Mouse (Mus musculus): ENCODE data around the gene Cacybp. TPM values are rescaled to one million over a fixed set of nuclear protein-coding genes. Genes with fewer than 3 reads are reported as not detected.
A peak's percentile ranks its signal among the peaks of the same experiment; 100 is the strongest.

Gene Cacybp
- total RNA-seq, 2 experiments from 2014 or later, result 83.7 to 95.0 TPM

DNA sequence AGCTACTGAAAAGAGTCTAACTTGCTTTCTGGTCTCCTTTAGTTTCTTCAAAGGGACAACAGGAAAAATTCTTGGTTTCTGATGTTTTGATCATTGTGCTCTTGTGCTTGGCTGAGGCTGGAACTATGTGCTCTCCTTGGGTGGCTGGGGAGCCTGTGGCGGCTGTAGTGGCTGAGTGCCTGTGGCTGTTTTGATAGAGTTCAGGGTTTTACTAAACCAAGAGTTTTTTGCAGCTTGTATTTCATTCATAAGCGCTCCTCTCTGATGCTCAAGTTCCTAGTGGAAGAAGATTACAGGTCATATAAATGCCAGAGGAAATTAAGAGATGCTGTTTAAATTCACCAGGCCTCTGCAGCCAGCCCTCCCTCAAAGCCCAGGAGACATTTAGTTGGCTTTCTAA is 11.4 kb upstream of the Cacybp start:
- no peak for DNase-seq (ENCODE audit: low spot score in 2 of 2)

DNA sequence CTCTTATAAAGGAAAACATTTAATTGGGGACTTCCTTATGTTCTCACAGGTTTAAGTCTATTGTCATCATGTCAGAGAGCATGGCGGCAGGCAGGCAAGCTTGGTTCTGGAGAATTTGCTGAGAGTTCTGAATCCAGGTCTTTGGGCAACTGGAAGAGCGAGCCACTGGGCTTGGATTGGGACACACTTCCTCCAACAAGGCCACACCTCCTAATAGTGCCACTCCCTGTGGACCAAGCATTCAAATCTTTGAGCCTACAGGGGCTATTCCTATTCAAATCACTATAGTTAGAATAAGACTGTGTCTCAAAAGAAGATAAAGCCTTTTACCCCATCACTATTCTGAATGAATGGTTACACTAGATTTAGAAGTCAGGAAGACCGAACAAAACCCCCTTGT is 5.2 kb upstream of the Cacybp start:
- DNase-seq (ENCODE audit: low spot score in 2 of 2), result no peak

DNA sequence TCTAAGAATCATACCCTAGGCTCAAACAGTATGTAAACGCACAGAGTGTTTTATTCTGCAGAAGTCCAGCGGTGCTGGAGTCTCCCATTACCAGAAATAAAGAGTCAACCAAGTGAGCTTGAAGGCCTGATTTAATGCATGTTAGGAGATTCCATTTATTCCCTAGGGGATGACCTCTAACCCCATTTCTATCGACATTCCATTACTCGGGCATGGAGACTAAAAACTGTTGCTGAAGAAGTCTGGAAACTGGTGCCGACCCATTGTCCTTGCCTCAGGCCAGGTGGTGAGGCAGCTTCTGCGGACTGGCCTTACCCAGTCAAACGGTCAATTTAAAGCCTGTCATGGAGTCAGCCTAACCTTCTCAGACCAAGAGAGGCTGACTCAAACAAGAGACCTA is 1.5 kb upstream of the Cacybp start:
- DNase-seq (ENCODE audit: low spot score in 2 of 2), result no peak

DNA sequence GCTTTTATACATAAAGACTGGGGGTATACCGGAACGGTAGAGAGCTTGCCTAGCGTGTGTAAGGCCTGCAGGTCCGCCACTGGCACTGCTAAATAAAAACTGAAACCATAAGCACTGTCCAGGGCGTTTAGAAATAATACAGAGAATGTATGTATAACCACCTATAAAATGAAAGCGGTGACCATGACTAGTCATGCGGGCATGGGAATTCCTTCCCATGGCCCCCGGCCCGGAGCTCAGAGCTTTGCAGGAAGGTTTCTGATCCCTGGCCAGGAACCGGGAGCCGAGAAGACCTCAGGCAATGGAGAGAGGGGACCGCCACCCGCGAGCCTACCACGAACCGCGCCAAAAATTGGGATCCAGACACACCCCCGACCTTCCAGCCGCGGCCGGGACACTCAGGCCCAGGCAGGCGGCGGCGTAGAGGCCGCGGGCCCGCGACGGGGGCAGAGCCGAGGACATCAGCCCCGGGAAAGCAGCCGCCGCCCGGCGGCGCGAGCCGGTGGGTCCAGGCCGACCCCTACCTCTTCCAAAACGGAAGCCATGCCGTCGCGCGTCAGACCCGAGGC is 468 bp downstream of the Cacybp start:
- peak in 1 of 2 experiments; percentile 40 for DNase-seq (ENCODE audit: low spot score in 2 of 2)

DNA sequence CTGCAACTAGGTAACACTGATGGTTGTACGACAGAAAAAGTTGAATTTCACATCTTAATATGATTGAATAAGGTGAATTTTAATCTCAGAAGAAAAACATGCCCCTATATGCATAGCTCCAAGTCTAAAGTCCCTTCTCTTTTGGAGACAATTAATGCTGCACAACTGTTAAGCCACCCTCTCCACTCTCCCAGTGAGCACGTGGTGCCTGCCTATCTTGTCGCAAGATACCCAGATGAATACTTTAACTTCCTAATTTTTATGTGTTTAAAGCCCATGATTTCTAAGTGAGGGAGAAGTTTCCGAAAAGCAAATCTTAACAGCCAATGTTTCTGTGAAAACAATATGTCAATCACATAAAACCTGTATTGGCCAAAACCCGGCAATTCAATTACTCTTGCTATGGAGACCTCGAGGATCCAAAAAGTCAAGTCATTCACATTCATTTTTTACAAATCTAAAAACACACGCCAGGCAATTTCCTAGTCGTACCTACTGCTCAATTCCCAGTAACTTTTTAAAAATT is 1.0 kb downstream of the Cacybp start:
- DNase-seq (ENCODE audit: low spot score in 2 of 2), result no peak

DNA sequence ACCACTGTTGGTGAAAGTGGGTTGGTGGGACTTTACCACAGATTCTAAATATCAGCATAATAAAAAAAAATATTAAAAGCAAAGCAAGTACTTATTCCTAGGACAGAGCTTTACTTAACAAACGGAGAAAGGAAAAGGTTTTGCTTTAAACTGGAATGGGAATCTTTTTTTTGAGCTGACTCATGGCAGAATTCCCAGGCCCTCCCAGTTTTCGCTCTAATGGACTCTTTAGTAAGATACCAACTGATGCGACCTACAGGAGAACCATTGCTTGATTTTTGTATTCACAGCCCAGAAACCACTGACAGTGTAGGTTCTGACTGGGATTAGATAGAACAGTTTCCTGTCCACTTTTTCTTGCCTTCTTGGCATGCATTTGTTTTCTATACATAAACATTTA is 2.1 kb downstream of the Cacybp start:
- no peak for DNase-seq (ENCODE audit: low spot score in 2 of 2)

DNA sequence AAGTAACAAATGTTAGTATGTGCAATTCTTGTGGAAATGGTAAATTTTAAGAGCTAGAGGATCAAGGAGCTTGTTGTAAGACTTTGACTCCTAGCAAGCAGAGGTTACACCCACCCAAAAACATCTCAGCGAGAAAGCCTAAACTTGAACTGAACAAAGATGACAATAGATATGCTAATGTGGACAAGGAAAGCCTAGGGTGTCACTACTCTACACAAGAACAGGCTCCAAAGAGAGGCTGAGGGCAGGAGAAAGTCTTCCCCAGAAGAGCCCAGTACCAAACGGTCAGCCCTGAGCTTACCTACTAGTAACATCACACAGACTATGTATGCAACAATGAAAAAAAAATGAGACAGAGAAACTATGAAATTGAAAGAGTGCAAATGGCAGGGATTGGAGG is 2.8 kb downstream of the Cacybp start:
- DNase-seq (ENCODE audit: low spot score in 2 of 2), result no peak

DNA sequence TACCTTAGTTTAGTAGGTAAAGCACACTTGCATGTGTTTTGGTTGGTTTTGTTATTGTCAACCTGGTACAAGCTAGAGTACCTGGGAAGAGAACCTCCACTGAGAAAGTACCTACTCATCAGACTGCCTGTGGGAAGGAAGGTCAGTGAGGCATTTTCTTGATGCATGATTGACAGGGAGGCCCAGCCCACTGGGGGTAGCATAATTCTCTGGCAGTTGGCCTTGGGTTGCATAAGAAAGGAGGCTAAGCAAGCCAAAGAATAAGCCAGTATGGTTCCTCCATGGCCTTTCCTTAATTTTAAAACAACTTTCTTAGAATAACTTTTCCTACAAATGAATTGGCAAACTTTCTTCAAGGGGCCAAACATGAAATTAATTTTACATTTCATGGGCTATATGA is 7.2 kb downstream of the Cacybp start:
- no peak for DNase-seq (ENCODE audit: low spot score in 2 of 2)

DNA sequence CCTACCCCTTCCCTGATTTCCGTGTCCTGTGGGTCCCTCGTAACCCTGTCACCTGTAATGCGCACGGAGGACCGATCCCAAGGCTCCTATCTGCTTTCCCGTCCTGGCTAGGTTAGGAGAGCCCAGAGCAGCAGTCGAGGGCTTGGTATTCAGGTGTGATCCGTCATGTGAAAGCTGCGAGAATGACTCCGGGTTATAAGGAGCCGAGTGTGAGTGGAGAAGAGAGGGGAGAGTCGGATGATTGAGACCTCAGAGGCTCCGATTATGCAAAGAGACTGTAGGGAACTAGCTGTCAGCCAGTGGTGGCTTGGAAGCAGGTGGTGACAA is 17.4 kb downstream of the Cacybp start:
- DNase-seq (ENCODE audit: low spot score in 2 of 2), result no peak

DNA sequence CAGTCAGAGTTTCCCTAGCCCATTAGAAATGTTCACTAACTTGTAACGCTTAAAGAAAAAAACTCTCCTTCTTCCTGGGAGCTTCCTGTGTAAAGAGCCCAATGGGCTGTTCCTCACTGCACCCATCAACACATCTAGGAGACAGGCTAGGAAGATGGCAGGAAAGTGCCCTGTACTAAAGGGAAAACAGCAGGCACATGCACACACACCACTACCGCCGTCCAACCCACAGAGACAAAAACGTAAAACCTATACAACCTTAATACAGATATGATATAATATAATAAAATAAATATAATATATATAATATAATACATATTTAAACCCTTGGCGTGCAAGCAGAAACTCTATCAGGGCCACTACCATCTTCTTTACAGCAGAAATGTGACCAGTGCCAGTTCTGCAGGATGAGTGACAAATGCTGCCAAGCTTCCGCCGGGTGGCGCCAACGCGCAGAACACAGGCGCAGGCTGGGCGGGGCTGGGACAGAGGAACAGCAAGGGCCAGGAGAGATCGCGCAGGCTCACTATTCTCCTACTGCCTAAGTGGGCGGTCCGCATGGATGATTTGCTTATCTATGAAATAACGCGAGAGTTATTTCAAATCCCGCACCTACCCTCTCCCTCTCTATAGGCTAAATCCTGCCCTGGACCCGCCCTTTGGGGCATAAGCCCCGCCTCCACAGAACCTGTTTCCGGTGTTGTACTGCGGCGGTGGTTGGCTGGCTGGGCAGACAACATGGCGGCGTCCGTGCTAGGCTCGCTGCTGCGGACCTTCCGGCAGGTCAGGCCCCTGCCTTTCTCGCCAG is 17.9 kb downstream of the Cacybp start, which contains the start of gene Mrps14:
Mrps14 (plus strand) TSS at position 687 of the 808 bp plus-strand sequence.
- DNase-seq (ENCODE audit: low spot score in 2 of 2), result peak; percentile 97 to 99

DNA sequence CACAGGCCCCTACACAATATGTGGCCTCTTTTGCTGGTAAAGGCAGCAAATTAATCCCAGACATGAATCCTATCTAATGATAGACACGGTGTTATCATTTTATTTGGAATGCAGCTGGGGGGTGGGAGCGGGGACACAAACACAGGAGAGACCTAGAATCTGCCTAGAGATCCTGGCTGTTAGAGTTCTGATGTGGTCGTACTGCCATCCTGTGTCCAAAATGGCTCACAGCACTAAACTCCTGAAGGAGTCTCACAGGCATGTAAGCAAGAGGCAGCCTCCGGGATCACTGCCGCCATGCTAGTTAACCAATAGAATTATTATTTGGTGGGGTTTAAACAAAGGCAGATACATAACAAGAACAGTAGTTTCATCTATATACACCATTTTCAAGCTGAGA is 28.2 kb downstream of the Cacybp start:
- peak; percentile 20 to 53 for DNase-seq (ENCODE audit: low spot score in 2 of 2)

DNA sequence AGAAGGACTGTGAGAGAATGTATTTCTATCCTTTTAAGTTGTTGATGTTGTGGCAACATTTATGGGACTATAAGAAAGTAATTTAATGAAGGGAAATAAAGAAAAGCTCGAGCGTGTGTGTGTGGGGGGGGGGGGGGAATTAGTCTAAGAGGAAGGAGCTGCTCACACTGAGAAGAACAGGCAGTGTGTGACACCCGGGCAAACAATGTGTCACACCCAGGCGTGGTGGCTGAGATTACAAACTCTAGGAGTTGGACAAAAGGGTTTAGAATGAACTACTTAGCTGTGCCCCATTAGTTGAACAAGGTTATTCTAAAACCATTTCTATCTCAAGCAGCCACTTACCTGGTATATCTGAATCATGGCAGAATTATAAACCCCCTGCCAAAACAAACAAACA is 31.5 kb downstream of the Cacybp start:
- no peak for DNase-seq (ENCODE audit: low spot score in 2 of 2)

DNA sequence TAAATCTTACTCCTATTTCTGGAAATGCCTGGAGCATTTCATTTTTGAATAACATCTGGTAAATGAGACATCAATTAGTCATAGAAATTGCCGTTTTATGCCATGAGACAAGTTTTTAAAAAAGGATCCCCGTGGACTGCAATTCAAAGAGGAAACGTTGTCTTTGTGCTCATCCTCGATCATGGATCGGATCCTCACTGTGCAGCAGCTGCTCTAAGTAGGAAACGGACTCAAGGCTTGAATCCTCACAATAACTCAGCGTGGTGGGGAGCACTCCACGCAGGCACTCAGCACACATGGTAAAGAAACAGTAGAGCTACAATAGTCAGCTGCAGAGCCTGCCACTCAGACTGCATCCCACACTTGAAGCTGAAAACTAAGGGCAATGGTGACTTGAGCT is 35.8 kb downstream of the Cacybp start:
- no peak for DNase-seq (ENCODE audit: low spot score in 2 of 2)

DNA sequence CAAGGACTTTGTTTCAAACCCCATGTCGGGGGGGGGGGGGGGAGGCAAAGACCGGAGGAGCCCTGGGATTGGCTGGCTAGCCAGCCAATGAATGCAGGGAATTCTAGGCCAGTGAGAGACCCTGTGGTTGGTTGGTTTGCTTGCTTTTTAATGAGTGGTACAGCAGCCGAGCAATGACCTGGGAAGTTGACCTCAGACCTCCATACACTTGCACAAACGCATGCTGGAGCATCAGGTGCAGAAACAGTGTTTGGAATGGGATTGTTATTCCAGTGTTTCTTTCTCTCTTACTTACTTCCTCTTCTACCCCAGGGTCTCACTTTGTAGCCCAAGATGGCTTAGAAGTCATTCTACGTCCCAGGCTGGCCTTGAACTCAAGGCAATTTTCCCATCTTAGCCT is 46.1 kb downstream of the Cacybp start:
- DNase-seq (ENCODE audit: low spot score in 2 of 2), result no peak

DNA sequence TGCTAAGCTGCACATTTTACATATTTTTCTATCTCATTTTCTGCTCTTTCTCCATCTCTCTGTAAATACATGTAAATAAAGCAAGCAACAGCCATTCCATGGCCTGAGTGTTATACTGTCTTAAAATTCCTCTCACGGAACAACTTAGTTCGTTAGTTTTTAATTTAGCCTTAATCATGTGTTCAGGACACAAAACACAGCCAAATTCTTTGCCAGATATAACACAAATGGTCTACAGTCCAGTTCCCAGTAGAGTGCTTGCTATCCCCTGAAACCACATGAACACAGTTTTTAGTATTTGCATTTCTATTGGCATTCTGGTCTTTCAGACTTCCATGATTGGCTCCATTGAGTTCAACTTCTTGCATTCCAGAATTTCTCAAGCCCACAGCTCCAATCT is 54.5 kb downstream of the Cacybp start:
- no peak for DNase-seq (ENCODE audit: low spot score in 2 of 2)

DNA sequence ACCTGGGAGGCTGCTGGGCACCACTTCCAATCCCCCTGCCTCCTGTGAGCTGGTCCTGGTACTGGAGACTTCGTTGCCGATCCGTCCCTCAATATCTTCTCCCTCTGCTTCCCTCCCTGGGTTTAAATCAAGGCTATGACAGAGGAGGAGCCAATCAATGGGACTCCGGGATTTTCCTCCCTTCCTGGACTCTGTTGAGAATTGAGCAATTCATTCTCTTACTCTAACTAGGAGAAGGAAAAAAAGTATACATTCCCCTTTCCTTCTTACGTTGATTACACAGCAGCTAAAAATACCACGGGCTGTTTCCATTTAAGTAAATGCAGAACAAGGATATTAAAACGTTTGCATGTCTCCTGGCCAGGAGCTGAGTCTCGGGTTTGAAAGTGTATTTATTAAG is 59.2 kb downstream of the Cacybp start, which contains the start of gene Tnn:
Tnn (minus strand) TSS at position 101 of the 400 bp plus-strand sequence.
- no peak for DNase-seq (ENCODE audit: low spot score in 2 of 2)

Other genes starting within 250 kb of the Cacybp start
- 1 to 10 TPM; 1.3 to 1.7 TPM for gene 4930523C07Rik, start 168.5 kb downstream of the Cacybp start, total RNA-seq (2021)
- under 1 TPM; 0.21 to 0.28 TPM for gene Tnn, start 59.3 kb downstream of the Cacybp start, total RNA-seq (2021)
- 10 to 100 TPM; 71.3 to 71.5 TPM for gene Mrps14, start 17.7 kb downstream of the Cacybp start, total RNA-seq (2021)

Measured in left cerebral cortex, adult 18-20 months (tissue).